Mouse (Mus musculus) erythroblast, embryonic 14.5 days (primary cell): ENCODE results near the gene Pld5.

Experiments
- GATA1 ChIP-seq: IDR thresholded peaks from 2 replicates; pipeline ENCODE4 v1.6.1; 2012; ENCODE audit warnings: low read length, inconsistent platforms, mixed read lengths
- TAL1 ChIP-seq: IDR thresholded peaks from 3 replicates; pipeline ENCODE4 v1.6.1; 2012; ENCODE audit warnings: low read length, inconsistent platforms, mixed read lengths

DNA sequence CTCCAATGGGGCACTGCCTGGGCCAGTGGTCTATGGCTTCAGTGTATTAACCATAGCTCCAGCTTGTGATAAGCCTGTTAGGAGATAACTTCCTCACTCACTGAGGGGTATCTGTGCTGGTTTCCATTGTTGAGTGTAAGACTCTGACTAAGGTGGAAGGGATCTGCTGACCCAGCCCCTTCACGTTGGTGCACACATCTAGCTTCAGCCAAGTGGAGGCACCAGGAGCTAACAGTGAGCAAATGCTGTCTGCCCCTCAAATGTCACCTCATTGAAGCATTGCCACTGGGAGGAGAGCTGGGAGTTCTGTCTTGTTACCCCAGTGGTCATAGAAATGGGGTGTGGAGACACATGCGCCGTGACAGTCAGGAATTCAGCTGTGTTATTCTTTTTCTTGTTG lies 336.4 kb downstream of the Pld5 start:
- no peak for TF ChIP-seq TAL1
- TF ChIP-seq GATA1, result no peak
